Mouse (Mus musculus) cerebellum, adult 2 months (tissue): Measurements from ENCODE around the gene Robo1.

Source experiments
- CTCF ChIP-seq: fragments of 200-500 bp; IDR thresholded peaks from 2 replicates; pipeline ENCODE4 v1.5.1; 2011; ENCODE audit warnings: low read depth, mild to moderate bottlenecking, control low read depth, low read length, moderate library complexity, borderline replicate concordance; ENCODE audit not compliant: insufficient read depth
- POLR2A ChIP-seq: fragments of 200-500 bp; IDR thresholded peaks from 2 replicates; pipeline ENCODE4 v1.6.1; 2011; ENCODE audit warnings: low read length, control low read depth, borderline replicate concordance; ENCODE audit not compliant: insufficient read depth

DNA sequence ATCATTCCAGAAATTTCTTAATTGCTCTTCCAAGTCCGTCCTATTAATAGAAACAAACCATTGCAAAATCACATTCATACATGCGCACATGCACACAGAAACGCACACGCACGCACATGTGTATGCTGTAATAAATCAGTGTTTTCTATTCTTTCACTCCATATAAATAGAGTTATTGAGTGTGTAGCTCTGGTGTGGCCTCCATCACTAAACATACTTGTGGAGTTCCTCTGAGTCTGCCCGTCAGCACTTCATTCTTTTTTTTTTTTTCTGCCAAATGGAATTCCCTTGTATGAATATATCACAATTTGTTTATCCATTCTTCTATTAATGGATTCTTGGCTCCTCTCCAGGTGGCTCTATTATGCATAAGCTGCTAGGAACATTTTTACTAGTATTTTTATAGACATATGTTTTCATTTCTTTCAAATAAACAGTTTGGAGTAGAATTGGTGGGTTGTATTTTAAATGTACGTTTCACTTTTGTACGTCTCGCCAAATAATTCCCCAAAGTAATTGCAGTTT lies 483.1 kb downstream of the Robo1 start:
- TF ChIP-seq CTCF (no peak), POLR2A (no peak)
